Mouse (Mus musculus): ENCODE measurements around the gene Tac4. TPM values are rescaled to one million over a fixed set of nuclear protein-coding genes. Genes with fewer than 3 reads are reported as not detected.

Tac4 gene
- polyA plus RNA-seq, 1 experiment from 2014 or later = 0.23 TPM

DNA sequence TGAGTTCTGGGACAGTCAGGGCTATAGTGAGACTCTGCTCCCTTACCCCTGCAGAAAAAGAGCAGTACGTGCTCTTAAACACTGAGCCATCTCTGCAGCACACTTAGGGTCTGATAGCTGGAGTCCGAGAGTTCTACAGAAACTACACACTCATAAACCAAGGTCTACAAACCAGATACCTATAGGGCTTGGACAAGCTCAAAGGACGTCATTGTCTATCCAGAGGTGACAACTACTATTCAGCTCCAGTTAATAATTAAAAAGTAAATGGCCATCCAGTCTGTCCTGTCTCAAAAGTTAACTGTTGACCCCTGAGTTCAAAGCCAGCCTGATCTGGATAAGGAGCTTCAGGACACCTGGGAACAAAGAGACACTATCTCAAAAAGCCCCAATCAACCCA is 40.4 kb downstream of the Tac4 start:
- Histone ChIP-seq H3K27ac (ENCODE audit: low read length) (no peak overlapping the region), H3K27me3 (replicated peaks; ENCODE audit: control insufficient read depth, insufficient read depth, low read length) (no peaks in the 10 kb centered on the region), H3K36me3 (ENCODE audit: control insufficient read depth, insufficient read depth) (peaks cover 35% of the 10 kb centered on the region), H3K9ac (replicated peaks; ENCODE audit: low read depth, low read length) (no peak overlapping the region), H3K4me1 (replicated peaks; ENCODE audit: control insufficient read depth, insufficient read depth, low read length) (no peaks in the 10 kb centered on the region), H3K4me3 (replicated peaks; ENCODE audit: low read length) (no peak overlapping the region), H3K9me3 (ENCODE audit: control insufficient read depth, low read length) (no peaks in the 10 kb centered on the region), H3K4me2 (ENCODE audit: low read length) (no peak overlapping the region)
- 97% methylated on average over 3 of the region's 3 CpGs for WGBS
- no peak for ATAC-seq

DNA sequence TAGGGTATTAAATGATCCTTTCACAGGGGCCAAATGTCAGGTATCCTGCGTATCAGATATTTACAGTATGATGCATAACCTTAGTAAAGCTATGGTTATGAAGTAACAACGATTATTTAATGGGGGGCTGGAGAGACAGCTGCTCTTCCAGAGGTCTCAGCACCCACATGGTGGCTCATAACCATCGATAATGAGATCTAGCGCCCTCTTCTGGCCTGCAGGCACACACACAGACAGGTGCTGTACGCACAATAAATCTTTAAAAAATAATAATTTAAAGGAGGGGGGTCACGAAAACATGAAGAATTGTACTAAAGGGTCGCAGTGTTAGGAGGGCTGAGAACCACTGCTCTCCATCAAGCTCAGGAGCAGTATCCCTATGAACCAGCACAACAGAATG is 44.3 kb downstream of the Tac4 start:
- H3K4me1 ChIP-seq (replicated peaks; ENCODE audit: control insufficient read depth, insufficient read depth, low read length) = peaks cover 12% of the 10 kb centered on the region
- no peak overlapping the region for H3K27ac ChIP-seq (ENCODE audit: low read length)
- WGBS = 92% methylated on average over 7 of the region's 7 CpGs
- H3K27me3 ChIP-seq (replicated peaks; ENCODE audit: control insufficient read depth, insufficient read depth, low read length) = no peaks in the 10 kb centered on the region
- H3K4me3 ChIP-seq (replicated peaks; ENCODE audit: low read length) = no peak overlapping the region
- ATAC-seq = no peak
- H3K9ac ChIP-seq (replicated peaks; ENCODE audit: low read depth, low read length) = no peak overlapping the region
- H3K36me3 ChIP-seq (ENCODE audit: control insufficient read depth, insufficient read depth) = peaks cover 15% of the 10 kb centered on the region
- H3K4me2 ChIP-seq (ENCODE audit: low read length) = no peak overlapping the region
- no peaks in the 10 kb centered on the region for H3K9me3 ChIP-seq (ENCODE audit: control insufficient read depth, low read length)

DNA sequence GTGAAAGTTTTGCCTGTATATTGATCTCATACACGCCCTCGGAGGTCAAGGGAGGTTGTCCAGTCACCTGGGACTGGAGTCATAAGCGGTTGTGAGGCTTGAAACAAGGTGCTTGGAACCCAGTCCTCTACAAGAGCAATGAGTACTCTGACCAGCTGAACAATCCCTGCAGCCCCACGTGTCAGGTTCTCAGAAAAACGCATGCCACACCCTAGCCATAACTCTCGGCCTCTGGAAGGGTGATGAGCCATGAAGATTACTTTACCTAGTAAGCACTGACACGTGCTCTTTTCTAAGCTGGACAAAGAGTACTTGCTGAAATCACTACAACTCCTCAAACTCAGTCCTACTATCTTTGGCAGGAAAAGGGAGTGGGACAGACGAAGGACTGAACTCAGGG is 46.2 kb downstream of the Tac4 start:
- Histone ChIP-seq H3K27ac (ENCODE audit: low read length) (no peak overlapping the region), H3K4me2 (ENCODE audit: low read length) (no peak overlapping the region), H3K9me3 (ENCODE audit: control insufficient read depth, low read length) (no peaks in the 10 kb centered on the region), H3K9ac (replicated peaks; ENCODE audit: low read depth, low read length) (no peak overlapping the region), H3K27me3 (replicated peaks; ENCODE audit: control insufficient read depth, insufficient read depth, low read length) (no peaks in the 10 kb centered on the region), H3K4me3 (replicated peaks; ENCODE audit: low read length) (no peak overlapping the region), H3K36me3 (ENCODE audit: control insufficient read depth, insufficient read depth) (peaks cover 7% of the 10 kb centered on the region), H3K4me1 (replicated peaks; ENCODE audit: control insufficient read depth, insufficient read depth, low read length) (peaks cover 20% of the 10 kb centered on the region)
- 85% methylated on average over 8 of the region's 8 CpGs for WGBS
- no peak for ATAC-seq

DNA sequence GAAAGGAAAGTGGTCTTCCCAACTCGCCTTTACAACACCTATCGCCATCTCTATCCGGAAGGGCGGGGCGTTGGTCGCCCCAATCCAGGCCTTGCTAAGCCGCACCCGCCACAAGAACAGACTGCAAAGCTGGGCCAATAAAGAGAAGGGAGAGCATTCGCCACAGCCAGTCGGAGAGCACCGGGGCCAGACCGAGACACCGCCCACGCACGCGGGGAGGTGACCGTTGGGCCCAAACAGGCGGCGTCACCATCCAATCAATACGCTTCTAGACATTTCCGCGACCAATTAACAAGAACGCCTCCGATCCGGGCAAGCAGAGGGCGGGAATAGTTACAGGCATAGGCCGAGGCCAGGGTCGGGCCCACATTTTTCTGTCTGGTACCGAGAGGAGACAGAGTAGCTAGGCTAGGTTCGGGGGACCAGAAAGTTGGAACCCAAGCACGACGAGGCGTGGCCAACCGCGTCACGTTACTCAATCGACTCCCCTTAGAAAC is 48.2 kb downstream of the Tac4 start:
- H3K36me3 ChIP-seq (ENCODE audit: control insufficient read depth, insufficient read depth) = peaks cover 4% of the 10 kb centered on the region; the same call in 1 of the 2 replicates
- H3K27ac ChIP-seq (ENCODE audit: low read length) = peak overlapping the region; percentile 96
- peak; percentile 95 for ATAC-seq
- H3K9ac ChIP-seq (replicated peaks; ENCODE audit: low read depth, low read length) = peak overlapping the region; percentile 94
- no peaks in the 10 kb centered on the region for H3K27me3 ChIP-seq (replicated peaks; ENCODE audit: control insufficient read depth, insufficient read depth, low read length)
- no peaks in the 10 kb centered on the region for H3K9me3 ChIP-seq (ENCODE audit: control insufficient read depth, low read length)
- WGBS = under 1% methylated on average over 37 of the region's 37 CpGs
- H3K4me2 ChIP-seq (ENCODE audit: low read length) = peak overlapping the region; percentile 93
- peaks cover 20% of the 10 kb centered on the region for H3K4me1 ChIP-seq (replicated peaks; ENCODE audit: control insufficient read depth, insufficient read depth, low read length)
- peak overlapping the region; percentile 97 for H3K4me3 ChIP-seq (replicated peaks; ENCODE audit: low read length)

DNA sequence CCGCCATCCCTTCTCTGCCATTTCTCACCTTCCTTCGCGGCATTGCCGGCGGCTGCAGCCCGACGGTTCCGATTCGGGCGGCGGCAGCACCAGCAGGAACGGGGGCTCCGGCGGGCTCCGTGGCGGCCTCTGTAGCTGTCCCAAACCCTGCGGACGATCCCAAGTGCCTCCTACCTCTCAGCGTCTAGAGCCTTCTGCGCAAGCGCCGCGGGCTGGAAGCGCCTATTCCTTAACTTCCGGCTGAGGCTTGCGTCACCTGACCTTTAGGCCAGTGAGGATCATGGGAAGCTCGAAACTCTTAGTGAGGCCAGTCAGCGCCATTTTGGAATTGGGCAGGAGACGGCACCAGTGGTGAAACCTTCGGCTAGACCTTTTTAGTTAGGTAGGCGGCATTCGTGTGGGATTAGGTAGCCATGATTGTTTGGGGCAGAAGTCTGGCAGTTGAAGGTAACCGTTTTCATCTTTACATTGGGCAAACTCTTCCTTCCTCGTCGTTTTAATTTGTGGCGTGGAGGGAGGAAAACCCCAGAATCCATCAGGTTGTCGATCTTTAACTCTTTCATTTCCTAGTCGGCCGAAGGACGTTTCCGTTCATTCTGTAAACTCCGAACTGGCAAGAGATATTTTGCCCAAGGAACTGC is 48.8 kb downstream of the Tac4 start, which contains the start of gene Kat7:
Gene Kat7, minus strand, starts transcription at position 240 of the 641 bp plus-strand sequence.
- under 1% methylated on average over 42 of the region's 42 CpGs for WGBS
- Histone ChIP-seq H3K4me1 (replicated peaks; ENCODE audit: control insufficient read depth, insufficient read depth, low read length) (peaks cover 20% of the 10 kb centered on the region), H3K36me3 (ENCODE audit: control insufficient read depth, insufficient read depth) (peaks cover 4% of the 10 kb centered on the region; the same call in 1 of the 2 replicates), H3K4me3 (replicated peaks; ENCODE audit: low read length) (peak within 1 kb of the TSS; percentile 97), H3K9ac (replicated peaks; ENCODE audit: low read depth, low read length) (peak within 1 kb of the TSS; percentile 94), H3K4me2 (ENCODE audit: low read length) (peak within 1 kb of the TSS; percentile 93), H3K27me3 (replicated peaks; ENCODE audit: control insufficient read depth, insufficient read depth, low read length) (no peaks in the 10 kb centered on the region), H3K27ac (ENCODE audit: low read length) (peak within 1 kb of the TSS; percentile 96), H3K9me3 (ENCODE audit: control insufficient read depth, low read length) (no peaks in the 10 kb centered on the region)
- ATAC-seq = peak; percentile 92

DNA sequence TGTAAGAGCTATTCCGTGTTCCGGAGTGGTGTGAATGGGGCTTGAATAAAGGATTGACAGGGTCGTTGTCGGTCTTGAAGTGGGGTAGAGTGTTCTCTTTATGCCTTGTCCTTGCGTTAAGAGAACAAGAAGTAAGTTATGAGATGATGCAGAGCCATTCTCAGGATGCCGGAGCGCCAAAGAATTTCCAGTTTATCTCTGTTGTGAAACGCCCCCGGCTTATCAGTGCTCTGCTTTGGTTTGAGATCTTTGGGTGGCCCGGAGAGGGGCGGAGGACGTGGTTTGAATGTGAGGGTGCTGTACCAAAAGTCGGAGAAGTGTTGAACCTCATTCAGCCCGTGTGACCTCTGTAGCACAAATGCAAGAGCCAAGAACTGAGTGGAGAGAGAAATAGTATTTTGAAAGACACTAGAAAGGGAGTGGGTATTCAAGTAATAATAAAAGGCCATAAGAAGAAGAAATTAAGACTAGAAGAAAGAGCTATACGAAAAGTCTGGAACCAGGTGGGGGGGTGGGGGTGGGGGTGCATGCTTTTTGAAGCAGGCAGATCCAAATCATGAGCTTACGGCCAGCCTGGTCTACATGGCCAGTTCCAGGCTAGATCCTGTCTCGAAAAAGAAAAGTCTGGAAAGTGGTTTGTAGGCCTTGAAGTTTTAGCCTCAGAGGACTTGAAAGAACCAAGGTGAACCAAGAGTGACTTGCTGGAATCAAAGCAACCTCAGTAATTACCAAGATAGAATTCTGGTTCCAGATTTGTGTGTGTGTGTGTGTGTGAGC is 49.5 kb downstream of the Tac4 start:
- WGBS = 4% methylated on average over 17 of the region's 17 CpGs
- Histone ChIP-seq H3K4me3 (replicated peaks; ENCODE audit: low read length) (peak overlapping the region; percentile 97), H3K4me2 (ENCODE audit: low read length) (peak overlapping the region; percentile 84), H3K27ac (ENCODE audit: low read length) (peak overlapping the region; percentile 76), H3K4me1 (replicated peaks; ENCODE audit: control insufficient read depth, insufficient read depth, low read length) (peaks cover 20% of the 10 kb centered on the region), H3K9ac (replicated peaks; ENCODE audit: low read depth, low read length) (peak overlapping the region; percentile 66), H3K27me3 (replicated peaks; ENCODE audit: control insufficient read depth, insufficient read depth, low read length) (no peaks in the 10 kb centered on the region), H3K9me3 (ENCODE audit: control insufficient read depth, low read length) (no peaks in the 10 kb centered on the region), H3K36me3 (ENCODE audit: control insufficient read depth, insufficient read depth) (no peaks in the 10 kb centered on the region)
- no peak for ATAC-seq

DNA sequence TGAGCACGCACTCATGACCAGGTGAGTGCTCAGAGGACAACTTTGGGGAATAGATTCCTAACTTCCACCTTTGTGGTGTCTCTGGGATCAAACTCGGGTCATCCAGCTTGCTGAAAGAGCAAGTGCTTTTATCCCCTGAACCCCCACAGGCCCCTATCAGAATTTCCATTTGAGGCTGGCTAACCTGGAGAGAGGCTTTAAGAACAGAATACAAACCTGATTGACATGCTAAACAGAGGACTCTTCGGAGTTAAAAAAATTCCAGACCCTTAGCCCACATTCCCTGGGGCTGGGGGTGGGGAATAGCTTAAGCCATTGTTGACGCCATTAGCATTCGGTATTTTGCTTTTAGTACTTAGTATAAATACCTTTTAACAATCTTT is 50.1 kb downstream of the Tac4 start:
- Histone ChIP-seq H3K4me2 (ENCODE audit: low read length) (peak overlapping the region; percentile 84), H3K4me1 (replicated peaks; ENCODE audit: control insufficient read depth, insufficient read depth, low read length) (peaks cover 20% of the 10 kb centered on the region), H3K9me3 (ENCODE audit: control insufficient read depth, low read length) (no peaks in the 10 kb centered on the region), H3K4me3 (replicated peaks; ENCODE audit: low read length) (no peak overlapping the region; the same call in 1 of the 2 replicates), H3K27ac (ENCODE audit: low read length) (no peak overlapping the region), H3K36me3 (ENCODE audit: control insufficient read depth, insufficient read depth) (no peaks in the 10 kb centered on the region), H3K27me3 (replicated peaks; ENCODE audit: control insufficient read depth, insufficient read depth, low read length) (no peaks in the 10 kb centered on the region), H3K9ac (replicated peaks; ENCODE audit: low read depth, low read length) (no peak overlapping the region; the same call in 1 of the 2 replicates)
- 11% methylated on average over 5 of the region's 5 CpGs for WGBS
- ATAC-seq = no peak

DNA sequence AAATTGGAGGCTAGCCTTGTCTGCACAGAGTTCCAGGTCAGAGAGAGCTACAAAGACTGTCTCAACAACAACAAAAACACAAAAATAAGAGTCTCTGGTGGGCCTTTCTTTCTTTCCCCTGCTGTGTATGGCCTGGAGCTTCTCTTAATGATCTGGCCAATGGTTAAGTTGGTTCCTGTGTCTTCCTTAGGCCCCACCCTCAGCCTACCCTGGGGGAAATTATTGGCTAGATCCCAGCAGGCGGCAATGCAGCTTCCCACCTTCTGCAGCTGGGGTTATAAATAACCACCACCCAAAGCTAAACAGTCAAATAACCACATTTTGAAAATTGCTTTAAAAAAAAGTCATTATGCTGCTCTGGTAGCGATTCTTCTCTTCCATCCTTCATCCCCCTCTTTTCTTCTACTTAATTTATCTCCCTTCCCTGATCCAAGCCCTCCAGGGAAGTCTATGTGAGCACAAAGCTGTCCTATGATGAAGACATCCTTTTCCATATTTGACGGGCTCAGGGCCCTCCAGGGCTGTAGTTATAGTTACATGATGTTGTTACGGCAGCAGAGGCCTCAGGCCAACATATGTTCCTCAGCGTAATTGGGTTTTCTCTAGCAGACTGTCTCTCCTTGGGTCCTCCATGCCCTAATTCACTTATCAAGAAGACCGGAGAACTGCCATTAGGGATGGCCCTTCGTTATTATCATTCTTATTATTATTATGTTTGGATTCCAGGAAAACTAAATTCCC is 54.1 kb downstream of the Tac4 start:
- WGBS = 83% methylated on average over 7 of the region's 7 CpGs
- no peak overlapping the region for H3K27ac ChIP-seq (ENCODE audit: low read length)
- no peaks in the 10 kb centered on the region for H3K9me3 ChIP-seq (ENCODE audit: control insufficient read depth, low read length)
- H3K4me1 ChIP-seq (replicated peaks; ENCODE audit: control insufficient read depth, insufficient read depth, low read length) = peaks cover 8% of the 10 kb centered on the region
- no peak overlapping the region for H3K4me3 ChIP-seq (replicated peaks; ENCODE audit: low read length)
- no peak for ATAC-seq
- no peaks in the 10 kb centered on the region for H3K27me3 ChIP-seq (replicated peaks; ENCODE audit: control insufficient read depth, insufficient read depth, low read length)
- no peak overlapping the region for H3K4me2 ChIP-seq (ENCODE audit: low read length)
- H3K36me3 ChIP-seq (ENCODE audit: control insufficient read depth, insufficient read depth) = no peaks in the 10 kb centered on the region
- no peak overlapping the region for H3K9ac ChIP-seq (replicated peaks; ENCODE audit: low read depth, low read length)

DNA sequence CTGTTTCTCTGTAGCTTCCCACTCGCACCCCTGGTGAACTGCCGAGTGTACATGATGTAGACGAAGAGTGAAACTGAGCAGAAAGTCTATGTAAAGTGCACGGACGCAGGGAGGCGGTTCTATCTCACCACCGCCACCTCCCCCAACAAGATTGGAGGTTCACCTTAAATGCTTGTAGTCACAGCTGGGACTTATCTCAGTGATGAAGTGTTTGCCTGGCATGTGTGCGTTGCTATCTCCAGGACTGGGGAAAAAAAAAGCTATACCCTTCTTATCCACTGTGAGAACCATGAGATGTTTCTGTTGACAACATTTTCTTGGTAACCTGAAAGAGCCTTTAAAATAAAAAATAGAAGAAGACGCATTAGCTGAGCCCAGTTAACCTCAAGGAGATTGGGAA is 56.8 kb downstream of the Tac4 start:
- ATAC-seq = no peak
- 92% methylated on average over 9 of the region's 9 CpGs for WGBS

More for the DNA sequence above, 56.8 kb downstream of the Tac4 start:
- H3K9me3 ChIP-seq (ENCODE audit: control insufficient read depth, low read length) = no peaks in the 10 kb centered on the region
- no peak overlapping the region for H3K27ac ChIP-seq (ENCODE audit: low read length)
- H3K9ac ChIP-seq (replicated peaks; ENCODE audit: low read depth, low read length) = no peak overlapping the region
- H3K4me2 ChIP-seq (ENCODE audit: low read length) = no peak overlapping the region
- no peaks in the 10 kb centered on the region for H3K36me3 ChIP-seq (ENCODE audit: control insufficient read depth, insufficient read depth)
- no peaks in the 10 kb centered on the region for H3K4me1 ChIP-seq (replicated peaks; ENCODE audit: control insufficient read depth, insufficient read depth, low read length)
- no peaks in the 10 kb centered on the region for H3K27me3 ChIP-seq (replicated peaks; ENCODE audit: control insufficient read depth, insufficient read depth, low read length)
- H3K4me3 ChIP-seq (replicated peaks; ENCODE audit: low read length) = no peak overlapping the region

Data from forebrain, embryonic 16.5 days (tissue).